Mouse (Mus musculus): ENCODE results near the gene Hist1h2bq.
A peak's percentile ranks its signal among the peaks of the same experiment; 100 is the strongest.
"Not testable (repeated sequence)": the region's sequence is repeated elsewhere in the genome, so short reads cannot be mapped to it uniquely, and the experiment has no call there.

The Hist1h2bq gene

GRCm38 (mm10) chr13:21787760-21788593 is 22.0 kb downstream of the Hist1h2bq start:
- DNase-seq: no peak

GRCm38 (mm10) chr13:21786899-21787629 is 22.9 kb downstream of the Hist1h2bq start, which contains the start of the genes Hist1h2an and Hist1h2bp:
Hist1h2an (minus strand) TSS chr13:21787218.
Hist1h2bp (plus strand) TSS chr13:21787461.
- peak; percentile 99 for DNase-seq

DNA sequence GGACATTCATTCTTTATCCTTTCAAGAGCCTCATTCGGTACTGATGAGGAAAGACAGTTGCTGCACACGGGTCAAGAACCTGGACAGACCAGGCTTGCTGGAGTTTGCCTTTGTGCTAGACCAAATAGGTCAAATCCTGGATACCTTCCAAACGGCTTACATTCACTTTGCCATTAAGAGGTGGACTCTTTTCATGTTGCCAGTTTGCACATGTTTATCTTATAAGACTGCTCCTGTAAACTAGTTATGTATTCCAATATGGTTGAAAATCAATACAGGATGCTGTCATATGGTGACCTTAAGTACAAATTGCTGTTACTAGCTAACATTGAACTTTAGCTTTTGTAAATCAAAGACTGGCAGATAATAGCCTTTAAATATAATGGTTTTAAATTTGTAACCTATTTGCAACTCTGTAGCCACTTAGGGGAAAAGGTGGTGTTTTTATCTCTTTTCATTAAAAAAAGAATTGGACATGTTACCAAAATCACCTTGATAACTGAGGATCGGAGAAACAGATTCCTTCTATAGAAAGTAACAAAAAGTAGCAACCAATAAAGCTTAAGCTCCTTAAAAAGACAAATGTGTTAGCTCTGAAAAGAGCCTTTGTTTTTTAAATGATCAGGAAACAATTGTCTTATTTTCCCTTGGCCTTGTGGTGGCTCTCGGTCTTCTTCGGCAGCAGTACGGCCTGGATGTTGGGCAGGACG is 23.7 kb downstream of the Hist1h2bq start:
- DNase-seq: peak; percentile 30

DNA sequence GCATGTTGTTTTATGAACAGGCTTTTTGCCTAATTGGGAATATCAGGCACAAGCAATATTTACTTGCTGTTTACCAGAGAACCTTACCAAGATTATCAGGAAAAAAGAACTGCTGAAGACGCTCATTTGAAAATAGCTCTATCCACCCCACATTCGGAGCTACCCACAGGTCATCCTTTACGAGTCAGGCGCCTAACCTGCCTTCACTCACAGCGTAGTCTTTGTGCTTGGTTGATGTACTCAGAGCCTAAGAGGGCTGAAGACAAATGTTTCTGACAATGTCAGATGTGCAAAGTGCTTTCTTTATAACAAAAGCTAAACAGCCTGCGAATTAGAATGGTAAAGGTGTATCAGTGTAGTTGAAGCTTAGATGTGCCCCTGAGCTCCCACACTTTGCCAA is 25.7 kb downstream of the Hist1h2bq start:
- peak; percentile 36 for DNase-seq

GRCm38 (mm10) chr13:21783734-21784161 is 26.2 kb downstream of the Hist1h2bq start:
- DNase-seq: peak; percentile 79

DNA sequence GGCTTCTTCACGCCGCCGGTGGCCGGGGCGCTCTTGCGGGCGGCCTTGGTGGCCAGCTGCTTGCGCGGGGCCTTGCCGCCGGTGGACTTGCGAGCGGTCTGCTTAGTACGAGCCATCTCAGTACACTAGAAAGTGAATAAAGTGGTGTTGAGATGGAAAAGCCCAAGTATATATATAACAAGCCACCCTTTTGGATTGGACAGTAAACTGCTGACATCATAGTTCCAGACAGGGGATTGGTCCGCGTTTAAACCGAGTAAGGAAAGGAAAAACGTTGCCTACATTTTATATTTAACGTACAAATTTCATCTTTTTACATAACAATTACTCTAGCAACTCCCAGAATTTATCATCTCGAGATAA is 26.8 kb downstream of the Hist1h2bq start, which contains the start of gene Hist1h3i:
Gene Hist1h3i (minus strand): TSS at position 116 of the 363 bp plus-strand sequence.
- DNase-seq: peak; percentile 98

DNA sequence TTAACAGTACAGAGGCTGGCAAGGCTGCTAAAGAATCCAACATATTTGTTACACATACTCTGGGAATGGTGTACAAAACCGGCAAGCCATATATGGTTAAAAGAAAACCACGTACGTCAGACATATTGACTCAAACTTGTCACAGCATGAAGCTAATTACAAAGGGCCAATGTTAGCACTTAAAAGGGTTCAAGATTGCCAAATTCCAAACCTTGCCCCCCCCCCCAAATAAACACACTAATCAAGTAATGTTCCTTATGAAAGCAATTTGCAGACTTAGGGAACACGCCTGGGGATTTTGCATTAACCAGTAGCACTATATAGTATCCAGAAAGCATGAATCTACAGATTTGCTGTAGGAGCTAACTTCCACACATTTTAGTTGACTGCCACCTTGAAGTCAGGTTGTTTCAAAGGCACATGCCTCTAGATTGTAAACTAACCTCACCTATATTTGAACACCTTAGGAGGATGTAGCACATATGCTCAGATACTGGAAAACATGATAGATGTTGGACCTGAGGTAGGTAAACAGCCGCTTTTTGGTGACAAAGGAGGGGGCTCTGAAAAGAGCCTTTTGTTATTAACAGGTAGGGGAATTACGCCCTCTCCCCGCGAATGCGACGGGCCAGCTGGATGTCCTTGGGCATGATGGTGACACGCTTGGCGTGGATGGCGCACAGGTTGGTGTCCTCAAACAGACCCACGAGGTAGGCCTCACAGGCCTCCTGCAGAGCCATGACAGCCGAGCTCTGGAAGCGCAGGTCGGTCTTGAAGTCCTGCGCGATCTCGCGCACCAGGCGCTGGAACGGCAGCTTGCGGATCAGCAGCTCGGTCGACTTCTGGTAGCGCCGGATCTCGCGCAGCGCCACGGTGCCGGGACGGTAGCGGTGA is 27.4 kb downstream of the Hist1h2bq start:
- not testable (repeated sequence) for DNase-seq

DNA sequence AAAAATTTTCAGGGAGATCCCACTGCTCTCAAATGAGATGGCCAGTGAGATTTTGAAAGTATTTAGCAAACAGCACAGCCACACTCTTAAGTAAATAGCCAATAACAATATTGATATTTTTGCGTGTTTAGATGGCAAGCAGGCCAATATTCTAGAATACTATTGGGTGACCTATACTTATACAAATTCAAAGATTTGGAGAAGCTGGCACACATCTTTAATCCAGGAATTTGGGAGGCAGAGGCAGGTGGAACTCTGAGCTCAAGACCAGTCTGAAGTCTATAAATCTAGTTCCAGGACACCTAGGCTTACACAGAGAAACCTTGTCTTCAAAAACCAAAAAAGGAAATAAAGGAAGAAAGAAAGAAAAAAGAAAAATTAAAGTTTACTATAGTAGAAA is 28.4 kb downstream of the Hist1h2bq start:
- no peak for DNase-seq

GRCm38 (mm10) chr13:21781021-21781555 is 28.9 kb downstream of the Hist1h2bq start:
- no peak for DNase-seq

GRCm38 (mm10) chr13:21779767-21780731 is 29.9 kb downstream of the Hist1h2bq start, which contains the start of gene Hist1h1b:
Hist1h1b (minus strand) TSS chr13:21780625.
- DNase-seq: peak; percentile 96

DNA sequence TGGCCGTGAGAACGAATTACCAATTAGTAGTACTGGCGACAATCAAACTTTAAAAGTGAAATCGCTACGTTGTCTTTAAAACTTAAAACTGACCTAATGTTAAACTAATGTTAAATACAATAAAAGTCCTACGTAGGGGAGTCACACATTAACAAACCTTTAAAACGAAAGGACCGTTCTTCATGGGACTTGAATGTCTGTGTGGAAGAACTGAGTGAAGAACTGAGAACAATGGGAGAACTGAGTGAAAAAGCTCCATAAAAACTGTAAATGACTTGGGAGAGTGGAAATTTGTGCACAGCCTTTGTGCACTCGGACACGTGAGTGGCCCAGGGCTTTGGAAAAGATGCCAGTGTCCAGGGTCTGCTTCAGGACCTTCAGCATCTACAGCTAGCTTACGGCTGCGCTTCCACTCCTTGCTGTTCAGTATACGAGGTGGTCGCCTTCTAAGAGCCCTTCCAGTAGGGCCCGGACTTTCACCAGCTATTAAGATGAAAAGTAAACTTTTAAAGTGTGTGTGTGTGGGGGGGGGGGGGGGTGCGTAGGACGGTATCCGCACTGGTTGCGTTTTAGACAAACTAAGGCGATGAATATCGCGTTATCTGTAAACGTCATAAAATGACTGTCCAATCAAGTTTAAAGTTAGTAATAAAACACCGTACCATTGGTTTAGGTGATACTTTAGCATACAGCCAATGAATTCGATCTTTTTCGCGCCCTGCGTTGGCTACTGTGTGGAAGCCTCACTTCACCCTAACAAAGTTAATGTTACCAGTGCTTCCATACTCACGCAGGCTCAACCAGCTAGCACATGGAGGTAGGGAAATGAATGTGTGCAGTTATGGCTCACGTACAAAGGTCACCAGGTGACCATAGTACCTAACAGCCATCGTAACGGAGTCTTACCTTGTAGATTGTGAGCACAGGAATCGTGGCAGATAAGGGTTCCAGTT is 30.9 kb downstream of the Hist1h2bq start:
- DNase-seq: peak; percentile 98

All from heart, adult 11 months (tissue).